Mouse (Mus musculus) heart, postnatal 0 days (tissue): ENCODE data around the gene Atxn7l3. TPM values are rescaled to one million over a fixed set of nuclear protein-coding genes. Genes with fewer than 3 reads are reported as not detected.
A peak's percentile ranks its signal among the peaks of the same experiment; 100 is the strongest.

ENCODE experiments used
- ATAC-seq: fragments of 200-750 bp; cut with Nextera tagmentation; 2 replicates; pipeline ENCODE4 v1.8.0; 2017; ENCODE audit warnings: low read depth, moderate number of reproducible peaks, moderate library complexity; ENCODE audit not compliant: insufficient read depth
- DNase-seq: peaks from one replicate; pipeline ENCODE4 v3.0.0-alpha.2; 2016; ENCODE audit warnings: low spot score
- H3K27ac ChIP-seq: fragments of 300-500 bp; sonication (generic); 2 replicates; pipeline ENCODE4 v1.5.1; 2014; ENCODE audit warnings: low read depth, mild to moderate bottlenecking
- H3K27me3 ChIP-seq: fragments of 300-500 bp; sonication (generic); 2 replicates; pipeline ENCODE4 v1.6.1; 2014; ENCODE audit warnings: low read length, mixed read lengths; ENCODE audit not compliant: control insufficient read depth, insufficient read depth
- H3K36me3 ChIP-seq: fragments of 300-500 bp; sonication (generic); replicated peaks from 2 replicates; pipeline ENCODE4 v1.6.1; 2014; ENCODE audit warnings: low read length, mixed read lengths; ENCODE audit not compliant: control insufficient read depth, insufficient read depth
- H3K4me1 ChIP-seq: fragments of 300-500 bp; sonication (generic); 2 replicates; pipeline ENCODE4 v1.6.1; 2014; ENCODE audit warnings: antibody characterized with exemption; ENCODE audit not compliant: control insufficient read depth, insufficient read depth
- H3K4me2 ChIP-seq: fragments of 300-500 bp; sonication (generic); 2 replicates; pipeline ENCODE4 v1.6.1; 2014; ENCODE audit warnings: low read depth, mild to moderate bottlenecking, low read length, moderate library complexity
- H3K4me3 ChIP-seq: fragments of 300-500 bp; sonication (generic); 2 replicates; pipeline ENCODE4 v1.5.1; 2014; ENCODE audit warnings: low read depth, low read length
- H3K9ac ChIP-seq: fragments of 300-500 bp; sonication (generic); replicated peaks from 2 replicates; pipeline ENCODE4 v1.6.1; 2014; ENCODE audit warnings: low read depth, low read length, mixed read lengths
- H3K9me3 ChIP-seq: fragments of 300-500 bp; sonication (generic); replicated peaks from 2 replicates; pipeline ENCODE4 v1.6.1; 2016; ENCODE audit warnings: low read length; ENCODE audit not compliant: control insufficient read depth
- CTCF ChIP-seq: IDR thresholded peaks from 2 replicates; pipeline ENCODE4 v1.5.1; 2016; ENCODE audit warnings: antibody characterized with exemption, control low read depth, low read depth
- EP300 ChIP-seq: IDR thresholded peaks from 2 replicates; pipeline ENCODE4 v1.6.1; 2016; ENCODE audit warnings: antibody characterized with exemption, low read depth
- WGBS: fragments of 180-500 bp; shearing (Covaris S2); extraction: QIAGEN DNeasy Blood & Tissue Kit; methylation state at CpG from one replicate; pipeline ENCODE4 v1.1.7; 2014; 5-methylcytosine and 5-hydroxymethylcytosine counted together
- polyA plus RNA-seq: library from polyadenylated mRNA; unstranded; fragments of >200 nt; fragmentation: Nextera tagmentation; extraction: Ambion mirVana; gene quantifications from 2 replicates; pipeline ENCODE4 v1.2.1, GENCODE M21; 2015
- total RNA-seq: library from RNA; depleted of rRNA; stranded (reverse); fragments of >200 nt; gene quantifications from 2 replicates; pipeline ENCODE4 v1.2.3, GENCODE M21; 2014; ENCODE audit warnings: low replicate concordance; rRNA removed

The Atxn7l3 gene
- total and polyA plus RNA-seq, 2 experiments from 2014 or later: 5.4 to 36.2 TPM

DNA sequence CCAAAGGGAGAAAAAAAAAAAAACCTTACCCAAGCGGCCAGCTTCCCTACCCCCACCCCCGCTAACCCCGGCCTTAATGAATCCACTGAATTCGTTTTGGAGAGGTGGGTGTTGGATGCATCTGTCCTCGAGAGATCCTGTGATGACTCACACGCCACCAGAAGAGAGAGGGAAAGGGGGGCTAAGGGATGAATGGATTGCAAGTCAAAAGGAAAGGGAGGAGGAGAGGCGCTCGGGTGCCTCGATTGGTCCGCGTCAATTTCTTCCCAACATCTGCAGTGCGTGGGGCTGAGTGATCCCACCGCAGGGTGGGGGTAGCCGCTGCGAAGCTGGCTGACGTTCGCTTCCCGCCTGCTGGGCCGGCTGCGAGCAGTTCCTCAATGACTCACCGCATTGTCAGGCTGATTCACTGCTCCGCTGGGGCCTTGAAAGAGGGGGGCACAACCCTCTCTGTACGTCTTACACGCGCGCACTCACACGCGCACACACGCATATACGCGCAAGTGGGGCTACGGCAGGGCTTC is 51.4 kb downstream of the Atxn7l3 start:
- Histone ChIP-seq H3K36me3 (no peaks in the 10 kb centered on the region), H3K27ac (peak overlapping the region; percentile 20; the same call in 1 of the 2 replicates), H3K27me3 (no peaks in the 10 kb centered on the region), H3K4me3 (peak overlapping the region; percentile 40), H3K9ac (peak overlapping the region; percentile 24; the same call in 1 of the 2 replicates), H3K4me1 (peaks cover 13% of the 10 kb centered on the region), H3K4me2 (peak overlapping the region; percentile 66), H3K9me3 (no peaks in the 10 kb centered on the region; the same call in 1 of the 2 replicates)
- WGBS: under 1% methylated on average over 32 of the region's 32 CpGs
- TF ChIP-seq EP300 (0 out of 2 replicates have a peak, but pooled peaks have one; percentile 61), CTCF (no peak; the same call in 1 of the 2 replicates)
- DNase-seq (peak; percentile 69), ATAC-seq (peak; percentile 78)

DNA sequence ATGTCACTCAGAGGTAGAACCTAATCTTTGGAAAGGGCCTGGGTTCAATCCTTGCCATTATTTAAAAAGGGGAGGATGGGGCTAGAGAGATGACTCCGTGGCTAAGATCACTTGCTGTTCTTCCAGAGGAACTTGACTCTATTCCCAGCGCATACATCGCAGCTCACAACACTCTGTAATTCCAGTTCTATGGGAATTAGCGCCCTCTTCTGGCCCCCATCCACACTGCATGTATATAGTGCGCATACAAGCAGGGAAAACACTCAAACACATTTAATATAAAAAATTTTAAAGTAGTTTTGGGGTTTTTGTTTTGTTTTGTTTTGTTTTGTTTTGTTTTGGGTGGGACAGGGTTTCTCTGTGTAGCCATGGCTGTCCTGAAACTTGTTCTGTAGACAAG is 54.6 kb downstream of the Atxn7l3 start:
- H3K4me2 ChIP-seq: no peak overlapping the region
- ATAC-seq (no peak), DNase-seq (no peak)
- WGBS: 52% methylated on average over 5 of the region's 5 CpGs
- peaks cover 13% of the 10 kb centered on the region for H3K4me1 ChIP-seq
- no peaks in the 10 kb centered on the region for H3K27me3 ChIP-seq
- H3K9ac ChIP-seq: no peak overlapping the region
- TF ChIP-seq CTCF: no peak
- TF ChIP-seq EP300: no peak
- no peak overlapping the region for H3K4me3 ChIP-seq
- H3K36me3 ChIP-seq: no peaks in the 10 kb centered on the region
- no peaks in the 10 kb centered on the region; the same call in 1 of the 2 replicates for H3K9me3 ChIP-seq
- H3K27ac ChIP-seq: no peak overlapping the region

DNA sequence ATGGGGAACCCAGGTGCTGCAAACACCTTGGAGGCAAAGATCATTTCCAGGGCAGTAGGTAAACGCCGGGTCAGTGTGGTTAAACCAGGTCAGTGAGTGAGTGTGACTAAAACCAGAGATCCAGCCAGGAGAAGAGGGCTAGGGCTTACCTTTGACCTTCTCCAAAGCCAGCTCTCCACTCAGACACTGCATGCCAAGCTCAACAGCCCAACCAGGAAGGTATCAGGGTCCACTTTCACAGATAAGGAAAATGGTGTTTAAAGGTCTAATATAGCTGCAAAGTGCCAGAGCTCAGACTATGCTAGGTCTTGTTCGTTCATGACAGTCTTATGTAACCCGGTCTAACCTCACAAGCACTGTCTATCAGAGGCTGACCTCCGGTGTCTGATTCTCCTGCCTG is 55.2 kb downstream of the Atxn7l3 start:
- H3K36me3 ChIP-seq: no peaks in the 10 kb centered on the region
- 70% methylated on average over 5 of the region's 5 CpGs for WGBS
- no peak overlapping the region for H3K27ac ChIP-seq
- H3K4me3 ChIP-seq: no peak overlapping the region
- peaks cover 13% of the 10 kb centered on the region for H3K4me1 ChIP-seq
- ATAC-seq (no peak), DNase-seq (no peak)
- no peak overlapping the region for H3K9ac ChIP-seq
- H3K9me3 ChIP-seq: no peaks in the 10 kb centered on the region; the same call in 1 of the 2 replicates
- no peak for TF ChIP-seq CTCF
- no peak for TF ChIP-seq EP300
- no peak overlapping the region for H3K4me2 ChIP-seq
- H3K27me3 ChIP-seq: no peaks in the 10 kb centered on the region

DNA sequence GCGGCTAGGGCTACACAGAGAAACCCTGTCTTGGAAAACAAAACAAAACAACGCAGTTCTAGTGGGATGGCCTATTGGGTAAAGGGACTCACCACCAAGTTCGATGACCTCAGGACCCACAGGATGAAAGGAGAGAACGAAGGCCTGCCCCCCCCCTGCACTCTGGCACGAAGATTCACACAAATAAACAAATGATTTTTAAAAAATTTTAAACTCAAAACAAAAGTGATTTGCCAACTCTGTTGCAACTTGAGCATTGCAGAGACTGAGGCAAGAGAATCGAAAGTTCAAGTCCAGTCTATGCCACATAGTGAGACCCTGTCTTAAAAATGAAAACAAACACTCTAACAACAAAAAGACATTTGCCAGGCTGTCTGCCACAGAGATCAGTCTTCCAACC is 55.8 kb downstream of the Atxn7l3 start:
- 84% methylated on average over 6 of the region's 6 CpGs for WGBS
- H3K4me2 ChIP-seq: no peak overlapping the region
- no peak overlapping the region for H3K9ac ChIP-seq
- ATAC-seq (no peak), DNase-seq (no peak)
- H3K9me3 ChIP-seq: no peaks in the 10 kb centered on the region; the same call in 1 of the 2 replicates
- no peaks in the 10 kb centered on the region for H3K36me3 ChIP-seq
- H3K27ac ChIP-seq: no peak overlapping the region
- H3K27me3 ChIP-seq: no peaks in the 10 kb centered on the region
- H3K4me1 ChIP-seq: peaks cover 11% of the 10 kb centered on the region
- no peak for TF ChIP-seq CTCF
- H3K4me3 ChIP-seq: no peak overlapping the region

Other genes with a start within 250 kb of the Atxn7l3 start
- 6.0 and 12.1 TPM in 2 replicates for gene Mpp2, start 208.1 kb downstream of the Atxn7l3 start, total RNA-seq
- gene Mpp2, start 208.1 kb downstream of the Atxn7l3 start, polyA plus RNA-seq: 2.1 and 2.3 TPM in 2 replicates
- gene Ppy, start 195.3 kb downstream of the Atxn7l3 start, total RNA-seq: not detected in 2 replicates
- not detected in 2 replicates for gene Ppy, start 195.3 kb downstream of the Atxn7l3 start, polyA plus RNA-seq
- not detected in 2 replicates for gene Pyy, start 188.8 kb downstream of the Atxn7l3 start, total RNA-seq
- not detected in 2 replicates for gene Pyy, start 188.8 kb downstream of the Atxn7l3 start, polyA plus RNA-seq
- gene Nags, start 151.1 kb downstream of the Atxn7l3 start, total RNA-seq: not detected in 2 replicates
- gene Nags, start 151.1 kb downstream of the Atxn7l3 start, polyA plus RNA-seq: not detected in 2 replicates
- gene Tmem101, start 140.2 kb downstream of the Atxn7l3 start, total RNA-seq: 28.7 and 45.8 TPM in 2 replicates
- gene Tmem101, start 140.2 kb downstream of the Atxn7l3 start, polyA plus RNA-seq: 21.9 and 23.4 TPM in 2 replicates
- gene Lsm12, start 111.3 kb downstream of the Atxn7l3 start, total RNA-seq: 36.0 and 41.4 TPM in 2 replicates
- gene Lsm12, start 111.3 kb downstream of the Atxn7l3 start, polyA plus RNA-seq: 90.1 and 92.7 TPM in 2 replicates
- gene G6pc3, start 107.0 kb downstream of the Atxn7l3 start, total RNA-seq: 47.9 and 55.5 TPM in 2 replicates
- gene G6pc3, start 107.0 kb downstream of the Atxn7l3 start, polyA plus RNA-seq: 18.7 and 20.0 TPM in 2 replicates
- gene Hdac5, start 66.5 kb downstream of the Atxn7l3 start, total RNA-seq: 194 and 287 TPM in 2 replicates
- 51.4 and 67.2 TPM in 2 replicates for gene Hdac5, start 66.5 kb downstream of the Atxn7l3 start, polyA plus RNA-seq
- gene BC030867, start 47.7 kb downstream of the Atxn7l3 start, total RNA-seq: 3.9 and 5.6 TPM in 2 replicates
- gene BC030867, start 47.7 kb downstream of the Atxn7l3 start, polyA plus RNA-seq: 2.2 and 2.9 TPM in 2 replicates
- gene Asb16, start 27.9 kb downstream of the Atxn7l3 start, total RNA-seq: 0.99 and 1.2 TPM in 2 replicates
- gene Asb16, start 27.9 kb downstream of the Atxn7l3 start, polyA plus RNA-seq: 0.07 TPM in 2 replicates
- gene Tmub2, start 11.7 kb downstream of the Atxn7l3 start, total RNA-seq: 57.4 and 61.7 TPM in 2 replicates
- 29.8 and 30.1 TPM in 2 replicates for gene Tmub2, start 11.7 kb downstream of the Atxn7l3 start, polyA plus RNA-seq
- gene Ubtf, start 23.1 kb upstream of the Atxn7l3 start, total RNA-seq: 30.8 and 34.5 TPM in 2 replicates
- gene Ubtf, start 23.1 kb upstream of the Atxn7l3 start, polyA plus RNA-seq: 36.5 and 42.5 TPM in 2 replicates
- gene Slc4a1, start 69.6 kb upstream of the Atxn7l3 start, total RNA-seq: 1.9 and 7.5 TPM in 2 replicates
- 1.3 and 3.1 TPM in 2 replicates for gene Slc4a1, start 69.6 kb upstream of the Atxn7l3 start, polyA plus RNA-seq
- 12.5 TPM in 1 of 2 replicates, not detected in the other for gene Rundc3a, start 96.8 kb upstream of the Atxn7l3 start, total RNA-seq
- 0.74 and 0.92 TPM in 2 replicates for gene Rundc3a, start 96.8 kb upstream of the Atxn7l3 start, polyA plus RNA-seq
- gene Slc25a39, start 111.3 kb upstream of the Atxn7l3 start, total RNA-seq: 281 and 322 TPM in 2 replicates
- gene Slc25a39, start 111.3 kb upstream of the Atxn7l3 start, polyA plus RNA-seq: 267 and 269 TPM in 2 replicates
- 134 and 162 TPM in 2 replicates for gene Grn, start 133.7 kb upstream of the Atxn7l3 start, total RNA-seq
- gene Grn, start 133.7 kb upstream of the Atxn7l3 start, polyA plus RNA-seq: 174 and 176 TPM in 2 replicates
- gene Fam171a2, start 151.1 kb upstream of the Atxn7l3 start, total RNA-seq: 40.8 and 58.6 TPM in 2 replicates
- gene Fam171a2, start 151.1 kb upstream of the Atxn7l3 start, polyA plus RNA-seq: 1.7 and 1.8 TPM in 2 replicates
- gene Itga2b, start 173.5 kb upstream of the Atxn7l3 start, total RNA-seq: 4.3 and 4.8 TPM in 2 replicates
- gene Itga2b, start 173.5 kb upstream of the Atxn7l3 start, polyA plus RNA-seq: 5.4 and 5.6 TPM in 2 replicates